8 mouse cellular contexts compared by ENCODE assay signal in genomic region chr11:69665961-69666664, GRCm38 (mm10). TPM values are rescaled to one million over a fixed set of nuclear protein-coding genes. Genes with fewer than 3 reads are reported as not detected.
DNase-seq lines count a peak whose midpoint lies in the region; ATAC-seq and TF ChIP-seq lines count a peak whose summit lies in the region.

TSS of gene Cd68 (minus strand) at chr11:69666153.

- no peak for TF ChIP-seq CTCF in E14TG2a.4 (conservative IDR thresholded peaks at IDR 0.05; ENCODE audit: low read length)
- TF ChIP-seq CTCF in lung, adult 2 months (IDR thresholded peaks at IDR 0.05; ENCODE audit: insufficient read depth, low read length): no peak
- no peak for TF ChIP-seq CTCF in small intestine, adult 2 months (IDR thresholded peaks at IDR 0.05; ENCODE audit: extremely low read depth, insufficient read length, insufficient replicate concordance, low read depth, low read length)

- 37% methylated on average over 7 of the region's 7 CpGs for WGBS in lung, adult 2 months
- WGBS in small intestine, adult 2 months: 37% methylated on average over 7 of the region's 7 CpGs

- H3K4me3 ChIP-seq in E14TG2a.4 (replicated peaks; ENCODE audit: low read length): peak within 1 kb of the TSS; percentile 56
- H3K4me3 ChIP-seq in lung, adult 2 months (replicated peaks; ENCODE audit: extremely low read depth, low read depth, low read length): peak within 1 kb of the TSS; percentile 4
- H3K4me3 ChIP-seq in small intestine, adult 2 months (ENCODE audit: low read depth, low read length): peak within 1 kb of the TSS; percentile 25

- no peak for TF ChIP-seq POLR2A in lung, adult 2 months (IDR thresholded peaks at IDR 0.05; ENCODE audit: borderline replicate concordance, extremely low read depth, low read depth, low read length)
- TF ChIP-seq POLR2A in small intestine, adult 2 months (IDR thresholded peaks at IDR 0.05; ENCODE audit: low read depth, low read length): no peak

- H3K27ac ChIP-seq in small intestine, adult 2 months (ENCODE audit: insufficient read depth, low read depth, low read length): peak within 1 kb of the TSS; percentile 1; the same call in 1 of the 2 replicates

- peak; percentile 92 for DNase-seq in A20 (ENCODE audit: low read depth, low spot score)
- peak; percentile 57 to 69 for DNase-seq in heart, adult 9 months (ENCODE audit: low spot score in 2 of 2)
- peak; percentile 66 to 77 for DNase-seq in layer of hippocampus, adult 18-20 months (ENCODE audit: low spot score in 2 of 2)
- DNase-seq in lung, adult 2 months: no peak

- peaks cover 72% of the 10 kb centered on the region for H3K4me1 ChIP-seq in E14TG2a.4 (replicated peaks; ENCODE audit: low read depth, low read length)
- peaks cover 13% of the 10 kb centered on the region for H3K4me1 ChIP-seq in lung, adult 2 months (ENCODE audit: control insufficient read depth, insufficient read depth, low read length)
- H3K4me1 ChIP-seq in small intestine, adult 2 months (ENCODE audit: control insufficient read depth, insufficient read depth, insufficient read length, low read length): peaks cover 7% of the 10 kb centered on the region

- H3K27me3 ChIP-seq in E14TG2a.4 (ENCODE audit: insufficient read depth, low read length): no peaks in the 10 kb centered on the region
- H3K27me3 ChIP-seq in small intestine, adult 2 months (ENCODE audit: control insufficient read depth, insufficient read depth, low read length): no peaks in the 10 kb centered on the region

- peak; percentile 36 for ATAC-seq in common myeloid progenitor, adult 5-6 weeks (replicated peaks; ENCODE audit: low read depth, poor library complexity, severe bottlenecking)
- no peak for ATAC-seq in activated CD4-positive, CD25-positive, alpha-beta regulatory T cell, adult 4 months

- peaks cover 71% of the 10 kb centered on the region for H3K36me3 ChIP-seq in E14TG2a.4 (ENCODE audit: insufficient read depth, low read length)
- peaks cover 38% of the 10 kb centered on the region for H3K36me3 ChIP-seq in small intestine, adult 2 months (ENCODE audit: control insufficient read depth, insufficient read depth, low read length)

- H3K9me3 ChIP-seq in E14TG2a.4 (ENCODE audit: low read length): no peaks in the 10 kb centered on the region

RNA-seq across cellular contexts. Expression of gene Cd68, which starts in this region (rescaled TPM):
- total RNA-seq in common myeloid progenitor, adult 5-6 weeks (2017): 11.0 and 29.0 TPM in 2 replicates
- 10 to 100 TPM; 13.1 to 13.8 TPM for total RNA-seq in layer of hippocampus, adult 18-20 months (2021)
- polyA plus RNA-seq in lung, adult 2 months (2012; rRNA removed): 65.6 and 82.8 TPM in 2 replicates
- polyA plus RNA-seq in small intestine, adult 2 months (2012; rRNA removed): 20.9 and 24.7 TPM in 2 replicates
- 1 to 10 TPM; 3.3 to 5.3 TPM for polyA plus RNA-seq in activated CD4-positive, CD25-positive, alpha-beta regulatory T cell, adult 4 months (2017; shearing (Covaris generic))

Comparison
In these comparisons a context has a peak if more than half of its experiments do, and no peak if none do; other contexts are left out.
1. H3K4me3 ChIP-seq: peak in every context shown above with its lines; median percentile 56 in E14TG2a.4; 25 in small intestine, adult 2 months; 4 in lung, adult 2 months.